Mouse (Mus musculus): ENCODE results near the gene Nf2. TPM values are rescaled to one million over a fixed set of nuclear protein-coding genes. Genes with fewer than 3 reads are reported as not detected.
"Not testable (repeated sequence)": the region's sequence is repeated elsewhere in the genome, so short reads cannot be mapped to it uniquely, and the experiment has no call there.

The Nf2 gene
- total and polyA plus RNA-seq, 2 experiments from 2014 or later: 55.5 to 97.6 TPM

GRCm38 (mm10) chr11:4806031-4806715, 43.2 kb downstream of the Nf2 start:
- TF ChIP-seq CTCF (IDR thresholded peaks at IDR 0.05; ENCODE audit: low read depth): no peak
- Histone ChIP-seq H3K27me3 (ENCODE audit: insufficient read depth, low read length) (no peaks in the 10 kb centered on the region), H3K9ac (replicated peaks; ENCODE audit: low read length) (no peak overlapping the region), H3K4me3 (ENCODE audit: low read length) (no peak overlapping the region), H3K9me3 (ENCODE audit: low read length) (no peaks in the 10 kb centered on the region), H3K4me1 (ENCODE audit: insufficient read depth, low read length) (peaks cover 10% of the 10 kb centered on the region; the same call in 1 of the 2 replicates), H3K4me2 (ENCODE audit: low read depth, low read length) (no peak overlapping the region), H3K36me3 (ENCODE audit: insufficient read depth, low read length) (peaks cover 7% of the 10 kb centered on the region), H3K27ac (no peak overlapping the region)
- 89% methylated on average over 6 of the region's 6 CpGs for WGBS
- no peak for ATAC-seq
- no peak for DNase-seq (ENCODE audit: low spot score)

- no peak overlapping the region for H3K9ac ChIP-seq (replicated peaks; ENCODE audit: low read length)
- no peaks in the 10 kb centered on the region for H3K27me3 ChIP-seq (ENCODE audit: insufficient read depth, low read length)
- WGBS: 92% methylated on average over 6 of the region's 6 CpGs
- H3K27ac ChIP-seq: no peak overlapping the region
- no peak for DNase-seq (ENCODE audit: low spot score)
- no peak overlapping the region for H3K4me3 ChIP-seq (ENCODE audit: low read length)
- ATAC-seq: no peak
- no peak overlapping the region for H3K4me2 ChIP-seq (ENCODE audit: low read depth, low read length)
- H3K36me3 ChIP-seq (ENCODE audit: insufficient read depth, low read length): peaks cover 7% of the 10 kb centered on the region
- H3K4me1 ChIP-seq (ENCODE audit: insufficient read depth, low read length): peaks cover 10% of the 10 kb centered on the region; the same call in 1 of the 2 replicates
- no peak for TF ChIP-seq CTCF (IDR thresholded peaks at IDR 0.05; ENCODE audit: low read depth)
- no peaks in the 10 kb centered on the region for H3K9me3 ChIP-seq (ENCODE audit: low read length)
Measured at GRCm38 (mm10) chr11:4804921-4805562, 44.3 kb downstream of the Nf2 start.

GRCm38 (mm10) chr11:4803951-4804350, 45.4 kb downstream of the Nf2 start:
- Histone ChIP-seq H3K9me3 (ENCODE audit: low read length) (no peaks in the 10 kb centered on the region), H3K4me3 (ENCODE audit: low read length) (no peak overlapping the region), H3K9ac (replicated peaks; ENCODE audit: low read length) (no peak overlapping the region), H3K27ac (peak overlapping the region; percentile 52), H3K36me3 (ENCODE audit: insufficient read depth, low read length) (peaks cover 7% of the 10 kb centered on the region), H3K27me3 (ENCODE audit: insufficient read depth, low read length) (no peaks in the 10 kb centered on the region), H3K4me2 (ENCODE audit: low read depth, low read length) (no peak overlapping the region), H3K4me1 (ENCODE audit: insufficient read depth, low read length) (peaks cover 10% of the 10 kb centered on the region; the same call in 1 of the 2 replicates)
- ATAC-seq (0 out of 2 replicates have a peak, but pooled peaks have one; percentile 18), DNase-seq (ENCODE audit: low spot score) (peak; percentile 44)
- TF ChIP-seq CTCF (IDR thresholded peaks at IDR 0.05; ENCODE audit: low read depth): no peak
- 52% methylated on average over 7 of the region's 7 CpGs for WGBS

GRCm38 (mm10) chr11:4803426-4803825, 45.9 kb downstream of the Nf2 start:
- H3K27ac ChIP-seq: peak overlapping the region; percentile 52
- no peak overlapping the region for H3K9ac ChIP-seq (replicated peaks; ENCODE audit: low read length)
- no peak for TF ChIP-seq CTCF (IDR thresholded peaks at IDR 0.05; ENCODE audit: low read depth)
- H3K27me3 ChIP-seq (ENCODE audit: insufficient read depth, low read length): no peaks in the 10 kb centered on the region
- DNase-seq (ENCODE audit: low spot score) (peak; percentile 27), ATAC-seq (peak; percentile 61)
- H3K36me3 ChIP-seq (ENCODE audit: insufficient read depth, low read length): peaks cover 7% of the 10 kb centered on the region
- no peak overlapping the region for H3K4me3 ChIP-seq (ENCODE audit: low read length)
- H3K4me1 ChIP-seq (ENCODE audit: insufficient read depth, low read length): peaks cover 10% of the 10 kb centered on the region; the same call in 1 of the 2 replicates
- 45% methylated on average over 7 of the region's 7 CpGs for WGBS
- no peaks in the 10 kb centered on the region for H3K9me3 ChIP-seq (ENCODE audit: low read length)
- no peak overlapping the region for H3K4me2 ChIP-seq (ENCODE audit: low read depth, low read length)

GRCm38 (mm10) chr11:4803008-4803407, 46.3 kb downstream of the Nf2 start:
- DNase-seq (ENCODE audit: low spot score) (peak; percentile 87), ATAC-seq (peak; percentile 92)
- peak overlapping the region; percentile 52; the same call in 1 of the 2 replicates for H3K27ac ChIP-seq
- WGBS: 32% methylated on average over 9 of the region's 9 CpGs
- H3K36me3 ChIP-seq (ENCODE audit: insufficient read depth, low read length): peaks cover 6% of the 10 kb centered on the region
- no peak overlapping the region for H3K9ac ChIP-seq (replicated peaks; ENCODE audit: low read length)
- no peak overlapping the region for H3K4me3 ChIP-seq (ENCODE audit: low read length)
- no peaks in the 10 kb centered on the region for H3K9me3 ChIP-seq (ENCODE audit: low read length)
- H3K4me1 ChIP-seq (ENCODE audit: insufficient read depth, low read length): peaks cover 10% of the 10 kb centered on the region; the same call in 1 of the 2 replicates
- no peak overlapping the region for H3K4me2 ChIP-seq (ENCODE audit: low read depth, low read length)
- 0 out of 2 replicates have a peak, but pooled peaks have one; percentile 23 for TF ChIP-seq CTCF (IDR thresholded peaks at IDR 0.05; ENCODE audit: low read depth)
- H3K27me3 ChIP-seq (ENCODE audit: insufficient read depth, low read length): no peaks in the 10 kb centered on the region

- not testable (repeated sequence) for H3K4me2 ChIP-seq (ENCODE audit: low read depth, low read length); H3K9ac ChIP-seq (replicated peaks; ENCODE audit: low read length); DNase-seq (ENCODE audit: low spot score); H3K36me3 ChIP-seq (ENCODE audit: insufficient read depth, low read length); H3K4me1 ChIP-seq (ENCODE audit: insufficient read depth, low read length); H3K4me3 ChIP-seq (ENCODE audit: low read length); H3K27me3 ChIP-seq (ENCODE audit: insufficient read depth, low read length); H3K9me3 ChIP-seq (ENCODE audit: low read length); ATAC-seq; H3K27ac ChIP-seq
- WGBS: 88% methylated on average over 2 of the region's 2 CpGs
Measured at GRCm38 (mm10) chr11:4802401-4802800, 46.9 kb downstream of the Nf2 start.
